Mouse (Mus musculus): Measurements from ENCODE around the gene B4gat1.

The B4gat1 gene

DNA sequence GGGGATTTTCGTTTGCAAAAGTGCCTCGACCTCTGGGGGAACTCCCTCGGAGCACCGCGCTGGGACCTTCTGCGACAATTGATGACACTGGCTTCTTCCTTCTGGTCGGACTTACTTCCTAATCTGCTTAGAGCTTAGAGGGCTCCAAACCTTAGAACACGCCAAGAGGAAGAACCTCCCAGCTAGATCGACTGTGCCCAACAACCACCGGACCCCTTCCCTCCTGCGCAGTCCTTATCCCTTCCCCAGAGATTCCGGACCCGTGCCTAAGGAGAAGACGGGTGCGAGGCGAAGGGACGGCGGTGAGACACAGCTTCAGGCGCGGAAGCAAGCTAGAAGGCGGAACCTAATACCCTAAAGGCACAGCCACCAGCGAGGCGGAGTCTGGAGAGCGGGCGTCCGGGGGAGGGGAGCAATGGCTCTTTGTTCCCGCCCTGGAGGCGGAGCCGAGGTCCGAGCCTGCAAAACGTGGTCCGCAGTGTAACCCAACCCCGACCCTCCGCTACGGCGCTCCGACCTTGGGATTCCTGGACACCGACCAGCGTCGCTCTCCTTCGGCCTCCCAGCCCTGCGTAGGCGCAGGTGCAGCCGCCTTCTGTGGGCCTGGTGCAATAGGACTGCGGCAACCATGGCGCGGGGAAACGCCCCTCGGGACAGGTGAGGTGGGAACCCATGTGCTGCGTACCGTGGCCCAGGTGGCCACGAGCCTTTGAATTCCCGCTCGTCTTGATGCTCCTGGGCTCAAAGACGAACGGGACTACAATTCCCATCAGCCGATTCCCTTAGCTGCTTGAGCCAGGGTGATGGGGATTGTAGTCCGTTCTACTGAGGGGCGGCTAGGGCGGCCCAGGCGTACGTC, 14.8 kb upstream of the B4gat1 start, which contains the start of gene Slc29a2:
Gene Slc29a2 (plus strand): TSS at position 240 of the 859 bp plus-strand sequence.
- peak; percentile 92 for ATAC-seq (ENCODE audit: insufficient number of reproducible peaks, low FRiP score, low TSS enrichment)

- no peak for ATAC-seq (ENCODE audit: insufficient number of reproducible peaks, low FRiP score, low TSS enrichment)
These were observed 12.5 kb upstream of the B4gat1 start for GRCm38 (mm10) chr19:5026111-5026510.

DNA sequence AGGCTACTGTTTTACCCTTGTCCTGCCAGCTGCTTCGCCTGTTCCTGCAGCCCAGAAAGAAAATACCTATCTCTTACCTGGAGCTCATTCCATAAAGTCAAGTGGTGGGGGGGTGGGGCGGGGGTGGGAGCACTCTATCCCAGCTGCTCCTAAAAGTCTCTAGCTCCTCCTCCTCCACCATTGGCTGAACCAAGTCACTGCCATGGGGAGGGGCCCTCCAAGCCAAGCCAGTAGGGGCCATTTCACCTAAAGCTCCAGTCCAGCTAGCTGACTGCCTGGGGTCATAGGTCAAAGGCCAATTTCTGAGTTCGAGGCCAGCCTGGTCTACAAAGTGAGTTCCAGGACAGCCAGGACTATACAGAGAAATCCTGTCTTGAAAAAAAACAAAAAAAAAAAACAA, 5.9 kb upstream of the B4gat1 start:
- ATAC-seq (ENCODE audit: insufficient number of reproducible peaks, low FRiP score, low TSS enrichment): no peak

DNA sequence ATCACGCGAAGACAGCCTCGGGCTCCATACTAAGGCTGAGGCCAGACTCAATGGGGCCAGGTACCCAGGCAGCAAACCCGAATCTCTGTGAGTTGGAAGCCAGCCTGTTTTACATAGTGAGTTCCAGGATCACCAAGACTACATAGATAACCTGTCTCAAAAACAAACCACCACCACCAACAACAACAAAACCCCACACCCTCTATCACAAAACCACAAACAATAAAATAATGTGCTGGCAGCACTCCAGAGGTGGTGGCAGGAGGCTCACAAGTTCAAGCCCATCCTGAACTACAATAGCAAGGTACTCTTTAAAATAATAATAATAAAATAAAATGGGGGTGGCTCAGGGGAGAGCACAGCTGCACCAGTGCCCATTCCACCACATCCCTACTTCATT, 2.0 kb upstream of the B4gat1 start:
- ATAC-seq (ENCODE audit: insufficient number of reproducible peaks, low FRiP score, low TSS enrichment): no peak

DNA sequence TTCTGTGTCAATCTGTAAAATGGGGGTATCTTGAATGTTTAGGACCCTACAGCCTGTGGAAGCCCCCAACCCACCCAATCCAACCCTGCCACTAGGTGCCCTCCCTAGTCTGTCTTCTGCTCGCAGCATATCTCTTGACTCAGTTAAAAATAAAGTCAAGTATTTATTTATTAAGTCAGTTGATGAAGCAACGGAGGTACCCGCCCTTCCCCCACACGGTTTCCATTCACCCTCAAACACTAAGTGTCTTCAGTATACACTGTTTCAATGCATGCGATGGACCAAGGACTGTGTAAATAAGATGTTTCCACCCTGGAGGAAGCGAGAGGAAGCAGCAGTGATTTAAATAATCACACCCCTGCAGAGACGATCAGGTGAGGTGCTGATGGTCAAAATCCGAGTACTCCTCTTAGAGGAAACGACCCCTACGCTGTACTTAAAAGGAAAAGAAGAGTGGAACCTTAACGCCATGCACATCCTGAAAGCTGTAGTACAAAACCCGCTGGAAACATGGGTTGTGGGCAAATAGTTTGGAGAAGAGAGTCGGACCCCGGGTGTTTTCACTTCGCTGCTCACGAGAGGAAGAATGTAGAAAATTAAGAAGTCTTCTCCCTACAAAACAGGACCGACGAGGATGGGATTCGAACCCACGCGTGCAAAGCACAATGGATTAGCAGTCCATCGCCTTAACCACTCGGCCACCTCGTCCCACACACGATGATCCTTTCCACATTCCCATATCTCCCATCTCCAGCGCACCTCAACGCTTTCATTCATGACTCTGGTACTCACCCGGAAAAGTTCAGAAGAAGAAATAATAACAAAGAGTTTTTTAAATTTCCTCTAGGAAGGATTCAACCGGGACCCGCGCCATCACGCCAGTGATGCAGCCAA, 701 bp upstream of the B4gat1 start:
- ATAC-seq (ENCODE audit: insufficient number of reproducible peaks, low FRiP score, low TSS enrichment): peak; percentile 16; the same call in 1 of the 2 replicates

DNA sequence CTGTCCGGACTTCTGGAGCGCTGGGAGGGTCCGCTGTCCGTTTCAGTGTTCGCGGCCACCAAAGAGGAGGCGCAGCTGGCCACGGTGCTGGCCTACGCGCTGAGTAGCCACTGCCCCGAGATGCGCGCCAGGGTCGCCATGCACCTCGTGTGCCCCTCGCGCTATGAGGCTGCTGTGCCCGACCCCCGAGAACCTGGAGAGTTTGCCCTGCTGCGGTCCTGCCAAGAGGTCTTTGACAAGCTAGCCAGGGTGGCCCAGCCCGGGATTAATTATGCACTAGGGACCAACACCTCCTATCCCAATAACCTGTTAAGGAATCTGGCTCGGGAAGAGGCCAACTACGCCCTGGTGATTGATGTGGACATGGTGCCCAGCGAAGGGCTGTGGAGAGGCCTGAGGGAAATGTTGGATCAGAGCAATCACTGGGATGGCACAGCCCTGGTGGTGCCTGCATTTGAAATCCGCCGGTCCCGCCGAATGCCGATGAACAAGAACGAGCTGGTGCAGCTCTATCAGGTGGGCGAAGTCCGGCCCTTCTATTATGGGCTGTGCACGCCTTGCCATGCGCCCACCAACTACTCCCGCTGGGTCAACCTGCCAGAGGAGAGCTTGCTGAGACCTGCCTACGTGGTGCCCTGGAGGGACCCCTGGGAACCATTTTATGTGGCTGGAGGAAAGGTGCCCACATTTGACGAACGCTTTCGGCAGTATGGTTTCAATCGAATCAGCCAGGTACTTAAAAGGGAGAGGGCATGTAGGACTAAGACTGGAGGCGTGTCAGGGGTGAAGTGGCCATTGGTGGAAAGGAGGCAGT, 882 bp downstream of the B4gat1 start:
- ATAC-seq (ENCODE audit: insufficient number of reproducible peaks, low FRiP score, low TSS enrichment): no peak

DNA sequence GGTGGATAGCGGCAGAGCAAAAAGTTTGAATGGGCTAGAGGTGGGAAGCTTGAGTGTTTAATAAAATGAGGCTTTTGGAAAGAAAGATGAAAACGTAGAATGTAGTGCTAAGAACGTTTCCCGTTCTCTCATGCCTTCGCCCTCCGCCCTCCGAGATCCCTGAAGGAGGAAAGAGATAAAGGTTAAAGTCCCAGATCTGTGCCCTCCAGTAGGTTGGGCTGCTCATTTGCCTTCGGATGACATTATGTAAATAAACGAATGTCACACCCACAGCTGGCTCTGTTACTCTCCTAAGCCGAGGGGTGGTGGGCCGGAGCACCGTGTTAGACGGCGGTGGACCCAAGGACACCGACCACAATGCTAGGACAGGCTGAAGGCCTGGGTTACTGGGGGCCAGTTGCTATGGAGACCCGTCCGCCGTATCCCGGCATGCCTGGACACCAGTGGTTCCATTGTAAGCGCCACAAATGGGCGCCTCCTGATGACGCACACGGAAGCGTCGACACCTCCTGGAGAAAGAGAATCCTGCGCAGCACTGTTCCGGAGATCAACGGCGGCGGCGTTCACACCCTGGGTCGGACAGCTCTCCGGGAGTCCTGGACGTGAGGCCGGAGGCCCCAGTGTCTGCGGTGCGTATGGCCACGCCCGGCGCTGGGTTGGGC, 2.4 kb downstream of the B4gat1 start, which contains the start of gene Brms1:
Gene Brms1 (plus strand): TSS at position 493 of the 662 bp plus-strand sequence.
- peak; percentile 43; the same call in 1 of the 2 replicates for ATAC-seq (ENCODE audit: insufficient number of reproducible peaks, low FRiP score, low TSS enrichment)

DNA sequence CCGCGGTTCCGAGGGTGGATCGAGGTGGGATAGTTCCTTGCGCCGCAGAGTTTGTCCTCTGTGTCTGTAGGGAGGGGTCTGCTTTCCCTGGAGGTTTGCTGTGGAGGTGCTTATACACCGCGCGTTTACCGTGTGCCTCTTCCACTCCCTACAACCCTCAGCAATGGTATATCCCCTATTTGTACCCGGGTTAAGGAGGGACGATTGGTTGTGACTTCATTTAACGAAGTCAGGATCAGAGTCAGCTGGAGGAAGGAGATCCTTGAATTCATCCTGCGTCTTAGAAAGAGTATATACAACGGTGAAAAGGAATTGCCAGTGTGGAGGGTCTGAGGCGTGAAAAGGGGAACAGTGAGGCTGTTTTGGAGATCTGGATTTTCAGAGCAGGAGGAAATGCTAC, 3.0 kb downstream of the B4gat1 start:
- ATAC-seq (ENCODE audit: insufficient number of reproducible peaks, low FRiP score, low TSS enrichment): no peak

- ATAC-seq (ENCODE audit: insufficient number of reproducible peaks, low FRiP score, low TSS enrichment): no peak
These were observed 6.9 kb downstream of the B4gat1 start for GRCm38 (mm10) chr19:5045531-5045930.

GRCm38 (mm10) chr19:5048138-5049056, 9.8 kb downstream of the B4gat1 start:
- no peak for ATAC-seq (ENCODE audit: insufficient number of reproducible peaks, low FRiP score, low TSS enrichment)

- ATAC-seq (ENCODE audit: insufficient number of reproducible peaks, low FRiP score, low TSS enrichment): no peak
These were observed 10.7 kb downstream of the B4gat1 start for GRCm38 (mm10) chr19:5049325-5049724.

- no peak for ATAC-seq (ENCODE audit: insufficient number of reproducible peaks, low FRiP score, low TSS enrichment)
These were observed 11.7 kb downstream of the B4gat1 start, which contains the start of gene Rin1 for GRCm38 (mm10) chr19:5050047-5050905. Gene Rin1, plus strand, starts transcription at chr19:5050481.

- ATAC-seq (ENCODE audit: insufficient number of reproducible peaks, low FRiP score, low TSS enrichment): no peak
These were observed 12.4 kb downstream of the B4gat1 start for GRCm38 (mm10) chr19:5051031-5051430.

DNA sequence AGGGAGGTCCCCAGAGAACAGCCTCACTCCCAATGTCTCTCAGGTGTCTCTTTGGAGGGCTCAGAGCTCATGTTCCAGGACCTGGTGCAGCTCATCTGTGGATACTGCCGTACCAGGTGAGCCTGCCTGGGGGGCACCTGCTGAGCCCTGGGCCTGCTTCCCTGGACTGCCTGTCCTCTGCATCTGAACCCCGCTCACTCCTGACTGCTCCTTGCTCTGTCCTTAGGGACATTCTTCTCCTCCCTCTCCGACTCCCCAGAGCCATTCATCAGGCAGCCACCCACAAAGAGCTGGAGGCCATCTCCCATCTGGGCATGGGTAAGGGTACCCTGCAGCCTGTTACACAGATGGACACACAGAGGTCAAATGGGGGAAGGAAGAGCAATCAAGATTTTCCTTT, 12.9 kb downstream of the B4gat1 start:
- no peak for ATAC-seq (ENCODE audit: insufficient number of reproducible peaks, low FRiP score, low TSS enrichment)

DNA sequence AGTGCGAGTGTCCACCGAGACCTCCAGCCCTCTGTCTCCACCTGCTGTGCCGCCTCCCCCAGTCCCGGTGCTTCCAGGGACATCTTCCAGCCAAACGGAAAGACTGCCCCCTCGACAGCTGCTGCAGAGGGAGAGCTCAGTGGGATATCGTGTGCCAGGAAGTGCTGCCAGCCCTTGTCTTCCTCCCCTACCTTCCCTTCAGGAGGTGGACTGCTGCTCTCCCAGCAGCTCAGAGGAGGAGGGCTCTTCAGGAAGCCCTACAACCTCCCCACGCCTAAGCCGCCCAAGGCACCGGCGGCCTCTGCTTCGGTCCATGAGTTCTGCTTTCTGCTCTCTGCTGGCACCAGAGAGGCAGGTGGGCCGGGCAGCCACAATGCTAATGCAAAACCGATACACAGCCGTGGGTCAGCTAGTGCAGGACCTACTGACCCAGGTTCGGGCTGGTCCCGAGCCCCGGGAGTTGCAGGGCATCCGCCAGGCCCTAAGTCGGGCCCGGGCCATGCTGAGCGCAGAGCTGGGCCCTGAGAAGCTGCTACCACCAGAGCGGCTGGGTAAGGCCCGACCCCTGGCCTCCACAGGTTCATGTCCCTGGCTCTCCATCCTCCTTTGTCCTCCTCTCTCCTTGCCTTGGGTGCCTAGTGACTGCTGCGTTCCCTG, 13.7 kb downstream of the B4gat1 start:
- ATAC-seq (ENCODE audit: insufficient number of reproducible peaks, low FRiP score, low TSS enrichment): no peak; the same call in 1 of the 2 replicates

DNA sequence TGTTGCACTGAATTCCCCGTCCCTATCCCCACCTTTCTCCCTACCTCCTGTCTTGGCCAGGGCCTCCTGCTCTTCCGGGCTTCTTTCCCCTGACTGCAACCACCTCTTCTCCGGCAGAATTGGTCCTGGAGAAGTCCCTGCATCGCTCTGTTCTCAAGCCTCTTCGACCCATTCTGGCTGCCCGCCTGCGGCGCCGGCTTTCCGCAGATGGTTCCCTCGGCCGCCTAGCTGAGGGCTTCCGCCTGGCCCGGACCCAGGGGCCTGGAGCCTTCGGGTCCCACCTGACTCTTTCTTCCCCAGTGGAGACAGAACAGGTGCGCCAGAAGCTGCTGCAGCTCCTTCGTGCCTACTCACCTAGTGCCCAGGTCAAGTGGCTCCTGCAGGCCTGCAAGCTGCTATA, 14.2 kb downstream of the B4gat1 start:
- ATAC-seq (ENCODE audit: insufficient number of reproducible peaks, low FRiP score, low TSS enrichment): no peak

- no peak for ATAC-seq (ENCODE audit: insufficient number of reproducible peaks, low FRiP score, low TSS enrichment)
These were observed 15.3 kb downstream of the B4gat1 start for GRCm38 (mm10) chr19:5053909-5054308.
